Mouse (Mus musculus) heart, adult 2 months (tissue): ENCODE data around the gene Dnajc30. TPM values are rescaled to one million over a fixed set of nuclear protein-coding genes. Genes with fewer than 3 reads are reported as not detected.

Source experiments
- DNase-seq, 2 experiments: peaks; one replicate each; pipeline ENCODE4 v3.0.0; 2021
- H3K27ac ChIP-seq: fragments of 200-600 bp; 2 replicates; pipeline ENCODE4 v1.8.1; 2022
- H3K27me3 ChIP-seq: fragments of 200-500 bp; 2 replicates; pipeline ENCODE4 v1.6.1; 2012; ENCODE audit warnings: mild to moderate bottlenecking, low read length, inconsistent platforms, mixed read lengths; ENCODE audit not compliant: control insufficient read depth, insufficient read depth
- H3K36me3 ChIP-seq: fragments of 200-500 bp; 2 replicates; pipeline ENCODE4 v1.6.1; 2012; ENCODE audit warnings: low read length, inconsistent platforms; ENCODE audit not compliant: control insufficient read depth, insufficient read depth
- H3K4me1 ChIP-seq: fragments of 200-500 bp; 2 replicates; pipeline ENCODE4 v1.6.1; 2011; ENCODE audit warnings: low read length; ENCODE audit not compliant: control insufficient read depth, insufficient read depth
- H3K4me3 ChIP-seq: fragments of 200-600 bp; 2 replicates; pipeline ENCODE4 v1.8.1; 2022
- H3K79me2 ChIP-seq: fragments of 200-500 bp; replicated peaks from 2 replicates; pipeline ENCODE4 v1.6.1; 2012; ENCODE audit warnings: mild to moderate bottlenecking, inconsistent platforms, low read length, moderate library complexity, mixed read lengths; ENCODE audit not compliant: control insufficient read depth, insufficient read depth
- H3K9ac ChIP-seq: fragments of 200-500 bp; 2 replicates; pipeline ENCODE4 v1.6.1; 2012; ENCODE audit warnings: low read depth, mild to moderate bottlenecking, control low read depth, inconsistent platforms, low read length, mixed read lengths
- CTCF ChIP-seq: fragments of 200-600 bp; IDR thresholded peaks from 2 replicates; pipeline ENCODE4 v1.8.1; 2022; ENCODE audit warnings: antibody characterized with exemption, mild to moderate bottlenecking, moderate library complexity
- EP300 ChIP-seq: fragments of 200-500 bp; IDR thresholded peaks from 2 replicates; pipeline ENCODE4 v1.6.1; 2011; ENCODE audit warnings: low read depth, low read length, control low read depth; ENCODE audit not compliant: insufficient read depth
- POLR2A ChIP-seq: fragments of 200-500 bp; IDR thresholded peaks from 2 replicates; pipeline ENCODE4 v1.6.1; 2011; ENCODE audit warnings: mild to moderate bottlenecking, low read depth, low read length, control low read depth; ENCODE audit not compliant: insufficient read depth
- WGBS: fragments of 180-500 bp; shearing (Covaris S2); methylation state at CpG from one replicate; pipeline ENCODE4 v1.1.7; 2018; 5-methylcytosine and 5-hydroxymethylcytosine counted together
- intact Hi-C: fragments of 180-260 bp; cut with DNase I; formaldehyde crosslinking; loops from one replicate; pipeline ENCODE4 v1.15.1; 2025
- polyA plus RNA-seq: library from polyadenylated mRNA; depleted of rRNA; stranded (reverse); fragments of >200 nt; gene quantifications from 2 replicates; pipeline ENCODE4 v1.2.3, GENCODE M21; 2012; rRNA removed
- total RNA-seq, 2 experiments: library from RNA; stranded (reverse); gene quantifications; 2 replicates each; pipeline ENCODE4 v1.2.3; 2021

The Dnajc30 gene
- total and polyA plus RNA-seq, 3 experiments = 35.7 to 46.1 (median 38.4) TPM

DNA sequence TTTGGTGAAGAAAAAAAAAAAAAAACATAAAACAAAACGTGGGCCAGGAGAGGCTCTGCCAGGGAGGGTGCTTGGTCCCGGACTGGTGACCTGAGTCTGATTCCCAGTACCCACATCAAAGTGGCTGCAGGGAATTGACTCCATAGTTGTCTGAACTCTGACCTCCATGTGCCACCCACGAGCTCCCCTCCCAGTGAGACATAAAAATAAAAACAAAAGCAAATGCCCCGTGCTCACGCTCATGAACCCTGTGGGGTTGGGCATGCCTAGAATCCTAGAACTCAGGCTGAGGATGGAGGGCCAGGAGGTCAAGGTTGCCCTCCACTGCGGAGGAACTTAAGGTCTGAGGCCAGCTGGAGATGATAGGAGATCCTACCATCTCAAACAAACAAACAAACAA is 45.0 kb downstream of the Dnajc30 start:
- no peak for DNase-seq
- 57% methylated on average over 6 of the region's 6 CpGs for WGBS
- TF ChIP-seq POLR2A = no peak
- TF ChIP-seq EP300 = no peak
- no peak for TF ChIP-seq CTCF
- intact Hi-C loops = no loop called here
- Histone ChIP-seq H3K9ac (no peak overlapping the region), H3K27ac (peak overlapping the region; percentile 87), H3K4me1 (no peaks in the 10 kb centered on the region), H3K27me3 (no peaks in the 10 kb centered on the region), H3K36me3 (no peaks in the 10 kb centered on the region), H3K4me3 (no peak overlapping the region), H3K79me2 (no peaks in the 10 kb centered on the region)

DNA sequence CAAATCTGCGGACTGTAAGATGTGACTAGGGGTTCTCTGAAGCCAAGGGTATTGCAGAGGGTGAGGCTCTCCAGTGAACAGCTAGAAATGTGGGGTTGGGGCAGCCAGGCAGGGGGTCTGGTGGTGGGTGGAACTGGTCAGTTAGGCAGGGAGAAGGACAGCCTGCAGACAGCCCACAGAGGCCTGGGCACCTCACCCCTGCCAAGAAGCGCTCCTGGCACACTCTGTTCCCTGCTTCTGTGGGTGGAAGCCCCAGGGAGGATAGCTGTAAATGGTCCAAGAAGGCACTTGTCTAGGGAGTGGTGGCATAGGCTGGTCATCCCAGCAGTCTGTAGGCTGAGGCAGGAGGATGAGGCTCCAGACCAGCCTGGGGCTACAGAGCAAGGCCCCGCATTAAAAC is 45.4 kb downstream of the Dnajc30 start:
- H3K9ac ChIP-seq = no peak overlapping the region
- no peaks in the 10 kb centered on the region for H3K79me2 ChIP-seq
- no peaks in the 10 kb centered on the region for H3K36me3 ChIP-seq
- H3K27me3 ChIP-seq = no peaks in the 10 kb centered on the region
- H3K4me3 ChIP-seq = no peak overlapping the region
- TF ChIP-seq EP300 (no peak), CTCF (no peak), POLR2A (no peak)
- DNase-seq = peak in 1 of 2 experiments; percentile 20
- no peak overlapping the region for H3K27ac ChIP-seq
- intact Hi-C loops = no loop called here
- 91% methylated on average over 3 of the region's 3 CpGs for WGBS
- no peaks in the 10 kb centered on the region for H3K4me1 ChIP-seq

GRCm38 (mm10) chr5:135109976-135110375 is 46.0 kb downstream of the Dnajc30 start:
- H3K27me3 ChIP-seq = no peaks in the 10 kb centered on the region
- no peaks in the 10 kb centered on the region for H3K4me1 ChIP-seq
- TF ChIP-seq CTCF (no peak), POLR2A (no peak), EP300 (no peak)
- no peaks in the 10 kb centered on the region for H3K79me2 ChIP-seq
- H3K27ac ChIP-seq = no peak overlapping the region
- WGBS = 69% methylated on average over 6 of the region's 6 CpGs
- intact Hi-C loops = no loop called here
- H3K36me3 ChIP-seq = no peaks in the 10 kb centered on the region
- DNase-seq = no peak
- no peak overlapping the region for H3K4me3 ChIP-seq
- H3K9ac ChIP-seq = no peak overlapping the region

DNA sequence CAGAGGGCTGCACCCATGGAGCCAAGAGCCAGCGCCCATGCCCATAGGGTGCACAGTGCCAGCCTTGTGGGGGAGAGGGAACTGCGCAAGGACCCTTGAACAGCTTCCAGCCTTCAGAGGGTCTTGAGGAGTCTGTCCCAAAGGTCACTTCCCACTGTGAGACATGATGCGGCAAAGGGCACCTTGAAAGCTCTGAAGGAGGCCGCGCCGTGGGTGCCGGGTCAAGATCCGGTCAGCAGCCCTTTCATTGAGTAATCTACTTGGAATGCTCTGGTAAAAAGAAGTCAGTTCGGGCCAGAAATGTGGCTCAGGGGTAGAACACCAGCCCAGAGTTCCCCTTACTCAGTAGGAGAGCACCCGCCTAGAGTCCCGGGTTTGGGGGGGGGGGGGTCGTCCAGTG is 49.8 kb downstream of the Dnajc30 start:
- WGBS = 81% methylated on average over 12 of the region's 12 CpGs
- no peak overlapping the region for H3K4me3 ChIP-seq
- TF ChIP-seq EP300 (no peak), CTCF (no peak), POLR2A (no peak)
- DNase-seq = no peak
- no peaks in the 10 kb centered on the region for H3K79me2 ChIP-seq
- no peak overlapping the region for H3K9ac ChIP-seq
- intact Hi-C loops = no loop called here
- no peaks in the 10 kb centered on the region for H3K36me3 ChIP-seq
- H3K27ac ChIP-seq = no peak overlapping the region
- H3K4me1 ChIP-seq = peaks cover 3% of the 10 kb centered on the region
- no peaks in the 10 kb centered on the region for H3K27me3 ChIP-seq

GRCm38 (mm10) chr5:135115241-135115640 is 51.2 kb downstream of the Dnajc30 start:
- no peak for DNase-seq
- Histone ChIP-seq H3K9ac (no peak overlapping the region), H3K27me3 (no peaks in the 10 kb centered on the region), H3K27ac (no peak overlapping the region), H3K36me3 (no peaks in the 10 kb centered on the region), H3K79me2 (no peaks in the 10 kb centered on the region), H3K4me1 (peaks cover 4% of the 10 kb centered on the region), H3K4me3 (no peak overlapping the region)
- TF ChIP-seq EP300 = no peak
- no peak for TF ChIP-seq POLR2A
- no peak for TF ChIP-seq CTCF
- WGBS = 77% methylated on average over 8 of the region's 8 CpGs
- intact Hi-C loops = no loop called here

Other genes with a start within 250 kb of the Dnajc30 start
- not detected for gene Tmem270, start 157.5 kb upstream of the Dnajc30 start, total RNA-seq
- gene Tmem270, start 157.5 kb upstream of the Dnajc30 start, polyA plus RNA-seq = not detected in 2 replicates
- not detected for gene Cldn13, start 148.7 kb upstream of the Dnajc30 start, total RNA-seq
- 0.10 TPM in 1 of 2 replicates, not detected in the other for gene Cldn13, start 148.7 kb upstream of the Dnajc30 start, polyA plus RNA-seq
- gene Mettl27, start 131.8 kb upstream of the Dnajc30 start, total RNA-seq = 1 to 10 TPM; 4.1 to 6.7 TPM
- 2.8 TPM in 2 replicates for gene Mettl27, start 131.8 kb upstream of the Dnajc30 start, polyA plus RNA-seq
- not detected for gene Cldn4, start 117.3 kb upstream of the Dnajc30 start, total RNA-seq
- gene Cldn4, start 117.3 kb upstream of the Dnajc30 start, polyA plus RNA-seq = 0.68 TPM in 1 of 2 replicates, not detected in the other
- gene Cldn3, start 78.0 kb upstream of the Dnajc30 start, total RNA-seq = under 1 TPM in 1 of 2 experiments, not detected in 1; 0.26 TPM
- gene Cldn3, start 78.0 kb upstream of the Dnajc30 start, polyA plus RNA-seq = 0.12 and 6.8 TPM in 2 replicates
- gene Abhd11, start 55.0 kb upstream of the Dnajc30 start, total RNA-seq = 10 to 100 TPM; 56.9 to 64.5 TPM
- gene Abhd11, start 55.0 kb upstream of the Dnajc30 start, polyA plus RNA-seq = 90.2 and 110 TPM in 2 replicates
- 1 to 10 TPM; 1.4 to 1.5 TPM for gene Stx1a, start 40.7 kb upstream of the Dnajc30 start, total RNA-seq
- gene Stx1a, start 40.7 kb upstream of the Dnajc30 start, polyA plus RNA-seq = 4.7 and 5.1 TPM in 2 replicates
- 10 to 100 TPM; 20.5 to 21.1 TPM for gene Bud23, start 757 bp downstream of the Dnajc30 start, total RNA-seq
- gene Bud23, start 757 bp downstream of the Dnajc30 start, polyA plus RNA-seq = 26.2 and 29.8 TPM in 2 replicates
- under 1 TPM; 0.52 to 0.57 TPM for gene Vps37d, start 14.1 kb downstream of the Dnajc30 start, total RNA-seq
- gene Vps37d, start 14.1 kb downstream of the Dnajc30 start, polyA plus RNA-seq = 0.61 and 0.72 TPM in 2 replicates
- 10 to 100 TPM; 24.2 to 25.9 TPM for gene Mlxipl, start 25.7 kb downstream of the Dnajc30 start, total RNA-seq
- gene Mlxipl, start 25.7 kb downstream of the Dnajc30 start, polyA plus RNA-seq = 47.1 and 49.0 TPM in 2 replicates
- gene Tbl2, start 85.5 kb downstream of the Dnajc30 start, total RNA-seq = 10 to 100 TPM in 1 of 2 experiments, 1 to 10 TPM in 1; 9.9 to 10.6 TPM
- 5.8 and 8.8 TPM in 2 replicates for gene Tbl2, start 85.5 kb downstream of the Dnajc30 start, polyA plus RNA-seq
- gene Bcl7b, start 104.1 kb downstream of the Dnajc30 start, total RNA-seq = 10 to 100 TPM; 40.3 to 44.1 TPM
- 37.5 and 37.6 TPM in 2 replicates for gene Bcl7b, start 104.1 kb downstream of the Dnajc30 start, polyA plus RNA-seq
- gene Baz1b, start 123.1 kb downstream of the Dnajc30 start, total RNA-seq = 10 to 100 TPM; 42.3 to 46.1 TPM
- 13.9 and 20.8 TPM in 2 replicates for gene Baz1b, start 123.1 kb downstream of the Dnajc30 start, polyA plus RNA-seq
- gene Fzd9, start 187.0 kb downstream of the Dnajc30 start, total RNA-seq = 1 to 10 TPM in 1 of 2 experiments, under 1 TPM in 1; 0.78 to 1.3 TPM
- 1.8 TPM in 2 replicates for gene Fzd9, start 187.0 kb downstream of the Dnajc30 start, polyA plus RNA-seq